Mouse (Mus musculus) common myeloid progenitor, adult 5-6 weeks (primary cell): ENCODE results near the gene Cd9. TPM values are rescaled to one million over a fixed set of nuclear protein-coding genes. Genes with fewer than 3 reads are reported as not detected.
A peak's percentile ranks its signal among the peaks of the same experiment; 100 is the strongest.

Experiments used
- ATAC-seq: replicated peaks from 2 replicates; pipeline ENCODE4 v1.8.0; 2016; ENCODE audit warnings: low read depth, mild to moderate bottlenecking, moderate TSS enrichment, inconsistent platforms; ENCODE audit not compliant: poor library complexity, severe bottlenecking
- total RNA-seq: library from RNA; stranded (forward); fragments of 200-1000, 187-1606 nt; gene quantifications from 2 replicates; pipeline ENCODE4 v1.2.3, GENCODE M21; 2017

The Cd9 gene
- total RNA-seq, 1 experiment from 2014 or later, result 54.4 TPM

GRCm38 (mm10) chr6:125420458-125421063 is 74.0 kb downstream of the Cd9 start:
- ATAC-seq, result no peak

DNA sequence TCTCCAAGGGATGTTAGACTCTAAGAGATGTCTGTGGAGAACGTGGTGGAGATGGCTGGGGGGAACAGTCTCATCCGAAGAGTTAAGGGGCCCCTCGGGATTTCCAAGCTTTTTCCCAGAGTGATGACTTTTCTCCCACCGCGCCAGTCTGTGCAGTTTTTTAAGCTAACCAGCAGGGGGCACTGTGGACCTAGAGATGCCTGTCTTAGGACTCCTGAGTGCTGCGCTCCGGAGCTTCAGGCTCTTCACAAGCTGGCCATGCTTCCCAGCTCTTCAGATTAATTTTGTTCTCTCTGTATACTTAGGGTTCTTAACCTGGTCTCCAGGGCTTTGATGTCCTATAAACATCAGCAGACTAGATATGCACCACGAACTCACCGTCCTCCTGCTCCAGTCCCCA is 75.8 kb downstream of the Cd9 start:
- peak; percentile 63 for ATAC-seq

DNA sequence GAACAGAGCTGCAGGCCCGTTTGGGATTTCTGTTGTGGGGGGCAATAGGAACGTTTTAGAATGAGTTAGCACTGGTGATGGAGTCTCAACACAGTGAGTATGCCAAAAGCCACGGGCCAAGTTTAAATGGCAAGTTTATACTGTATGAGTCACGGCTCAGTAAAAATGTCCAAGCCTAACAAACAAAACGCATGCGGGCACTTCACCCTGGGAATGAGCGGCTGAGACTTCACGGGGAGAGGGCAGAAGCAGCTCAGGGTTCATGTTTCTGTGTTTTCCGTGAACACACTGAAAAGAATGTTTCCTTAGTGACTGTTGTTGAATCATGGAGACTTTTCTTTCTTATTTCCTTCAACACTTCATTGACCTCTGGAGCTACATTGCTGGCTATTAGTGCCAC is 81.3 kb downstream of the Cd9 start:
- no peak for ATAC-seq

GRCm38 (mm10) chr6:125411661-125412060 is 82.9 kb downstream of the Cd9 start:
- ATAC-seq, result no peak

DNA sequence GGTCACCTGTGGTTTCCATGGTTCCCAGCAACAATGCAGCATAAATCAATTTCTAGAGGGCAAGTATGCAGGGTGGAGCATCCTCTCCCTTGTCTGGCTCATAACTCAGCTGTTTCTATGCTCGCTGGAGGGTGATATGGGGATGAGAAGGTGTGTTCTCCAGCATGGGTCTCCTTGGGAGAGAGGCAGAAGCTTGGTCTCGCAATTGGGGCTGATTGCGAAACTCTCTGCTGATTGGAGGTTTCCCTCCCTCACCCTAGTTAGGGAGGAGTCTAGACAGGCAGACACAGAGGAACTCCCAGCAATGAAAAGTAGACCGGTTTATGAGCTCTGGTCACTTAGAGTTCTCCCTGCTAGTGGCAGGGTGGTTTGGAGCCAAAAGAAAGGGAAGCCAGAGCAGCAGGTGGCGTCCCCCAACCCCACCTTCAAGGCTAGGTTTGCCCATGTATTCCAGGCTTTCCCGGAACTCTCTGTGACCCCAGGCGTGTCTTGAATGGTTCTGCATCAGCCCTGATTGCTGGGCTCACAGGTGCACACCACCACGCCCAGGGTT is 83.5 kb downstream of the Cd9 start:
- ATAC-seq, result peak; percentile 96

DNA sequence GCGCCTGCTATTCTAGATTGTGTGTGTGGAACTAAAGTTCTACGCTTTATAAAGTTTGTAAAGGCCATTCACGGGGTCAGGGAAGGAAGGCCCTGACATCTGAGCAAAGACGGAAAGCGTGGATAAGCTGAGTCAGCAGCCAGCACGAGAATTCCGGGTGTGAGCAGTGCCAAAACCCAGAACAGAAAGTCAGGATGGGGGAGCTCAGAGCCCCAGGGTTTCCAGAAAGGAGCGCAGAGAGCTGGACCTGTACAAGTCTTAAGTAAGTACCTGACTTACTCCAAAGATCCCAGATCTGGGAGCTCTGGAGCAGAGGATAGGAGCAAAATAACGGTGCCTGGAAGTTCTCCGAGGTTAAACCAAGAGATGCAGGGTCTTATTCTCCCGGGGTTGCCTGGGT is 84.0 kb downstream of the Cd9 start:
- no peak for ATAC-seq

Other genes with a start within 250 kb of the Cd9 start
- not detected in 2 replicates for gene Tuba3a, start 208.7 kb downstream of the Cd9 start, total RNA-seq
- 23.2 and 25.0 TPM in 2 replicates for gene Ltbr, start 180.9 kb downstream of the Cd9 start, total RNA-seq
- gene Scnn1a, start 174.1 kb downstream of the Cd9 start, total RNA-seq, result 0.55 and 0.63 TPM in 2 replicates
- gene Tnfrsf1a, start 145.4 kb downstream of the Cd9 start, total RNA-seq, result 28.3 and 33.1 TPM in 2 replicates
- not detected in 2 replicates for gene Plekhg6, start 114.0 kb downstream of the Cd9 start, total RNA-seq
- 15.3 and 16.7 TPM in 2 replicates for gene Vwf, start 52.0 kb upstream of the Cd9 start, total RNA-seq
- gene Ano2, start 195.6 kb upstream of the Cd9 start, total RNA-seq, result not detected in 2 replicates